Mouse (Mus musculus): ENCODE results near the gene Tab3.

Gene Tab3

GRCm38 (mm10) chrX:85573532-85574181, at the start of gene Tab3:
Tab3 (plus strand) TSS chrX:85574022.
- peak; percentile 75 for DNase-seq (ENCODE audit: low spot score)

- DNase-seq (ENCODE audit: low spot score), result no peak
Measured at GRCm38 (mm10) chrX:85525545-85525944, 48.3 kb upstream of the Tab3 start.

- no peak for DNase-seq (ENCODE audit: low spot score)
Measured at GRCm38 (mm10) chrX:85526263-85527019, 47.4 kb upstream of the Tab3 start.

- no peak for DNase-seq (ENCODE audit: low spot score)
Measured at GRCm38 (mm10) chrX:85558931-85559330, 14.9 kb upstream of the Tab3 start.

DNA sequence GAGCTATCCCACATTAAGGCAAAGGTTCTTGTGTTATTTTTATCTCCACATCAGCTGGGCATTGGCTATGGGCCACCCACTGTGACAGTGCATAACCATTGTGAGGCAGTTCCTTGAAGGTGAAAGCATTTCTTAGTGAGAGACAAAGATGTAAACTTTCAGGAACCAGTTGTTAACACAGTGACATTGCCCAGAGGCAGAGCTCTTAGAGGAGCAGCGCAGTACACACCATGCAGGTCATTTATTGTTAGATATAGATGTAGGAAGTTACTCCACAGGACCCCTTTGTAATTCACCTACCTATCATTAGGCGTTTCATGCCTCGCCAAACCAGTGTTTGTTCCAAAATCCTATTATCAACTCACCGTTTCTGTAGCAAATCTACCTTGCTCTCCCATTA, 7.6 kb upstream of the Tab3 start:
- no peak for DNase-seq (ENCODE audit: low spot score)

- DNase-seq (ENCODE audit: low spot score), result no peak
Measured at GRCm38 (mm10) chrX:85574182-85574541, 340 bp downstream of the Tab3 start.

GRCm38 (mm10) chrX:85576310-85576709, 2.5 kb downstream of the Tab3 start:
- no peak for DNase-seq (ENCODE audit: low spot score)

GRCm38 (mm10) chrX:85580768-85581167, 6.9 kb downstream of the Tab3 start:
- no peak for DNase-seq (ENCODE audit: low spot score)

GRCm38 (mm10) chrX:85582517-85582916, 8.7 kb downstream of the Tab3 start:
- no peak for DNase-seq (ENCODE audit: low spot score)

DNA sequence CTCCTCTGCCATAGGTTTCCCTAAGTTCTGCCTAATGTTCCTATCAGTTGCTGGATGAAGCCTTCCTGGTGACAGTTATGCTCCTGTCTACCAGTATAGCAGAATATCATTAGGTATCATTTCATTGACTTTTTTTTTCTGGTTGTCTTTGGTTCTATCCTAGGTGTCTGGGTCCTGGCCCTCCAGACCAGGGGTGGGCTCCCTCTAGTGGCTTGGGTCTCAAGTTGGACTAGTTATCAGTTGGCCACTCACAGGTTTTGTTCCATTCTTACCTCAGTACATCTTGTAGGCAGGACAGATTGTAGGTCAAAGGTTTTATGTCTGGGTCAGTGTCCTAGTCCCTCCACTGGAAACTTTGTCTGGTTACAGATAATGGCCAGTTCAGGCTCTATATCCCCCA, 11.8 kb downstream of the Tab3 start:
- DNase-seq (ENCODE audit: low spot score), result no peak

DNA sequence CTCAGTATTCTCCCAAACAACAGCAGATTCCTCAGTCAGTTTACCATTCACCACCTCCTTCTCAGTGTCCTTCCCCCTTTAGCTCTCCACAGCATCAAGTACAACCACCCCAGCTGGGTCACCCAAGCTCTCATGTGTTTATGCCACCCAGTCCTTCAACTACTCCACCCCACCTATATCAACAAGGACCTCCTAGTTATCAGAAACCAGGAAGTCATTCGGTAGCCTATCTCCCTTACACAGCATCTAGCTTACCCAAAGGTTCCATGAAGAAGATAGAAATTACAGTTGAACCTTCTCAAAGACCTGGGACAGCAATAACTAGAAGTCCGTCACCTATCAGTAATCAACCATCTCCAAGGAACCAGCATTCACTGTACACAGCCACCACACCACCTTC, 40.9 kb downstream of the Tab3 start:
- DNase-seq (ENCODE audit: low spot score), result no peak

- peak; percentile 20 for DNase-seq (ENCODE audit: low spot score)
Measured at GRCm38 (mm10) chrX:85646204-85646777, 72.5 kb downstream of the Tab3 start.

GRCm38 (mm10) chrX:85676808-85677207, 103.0 kb downstream of the Tab3 start:
- DNase-seq (ENCODE audit: low spot score), result peak; percentile 39

- DNase-seq (ENCODE audit: low spot score), result no peak
Measured at GRCm38 (mm10) chrX:85682125-85682524, 108.3 kb downstream of the Tab3 start.

DNA sequence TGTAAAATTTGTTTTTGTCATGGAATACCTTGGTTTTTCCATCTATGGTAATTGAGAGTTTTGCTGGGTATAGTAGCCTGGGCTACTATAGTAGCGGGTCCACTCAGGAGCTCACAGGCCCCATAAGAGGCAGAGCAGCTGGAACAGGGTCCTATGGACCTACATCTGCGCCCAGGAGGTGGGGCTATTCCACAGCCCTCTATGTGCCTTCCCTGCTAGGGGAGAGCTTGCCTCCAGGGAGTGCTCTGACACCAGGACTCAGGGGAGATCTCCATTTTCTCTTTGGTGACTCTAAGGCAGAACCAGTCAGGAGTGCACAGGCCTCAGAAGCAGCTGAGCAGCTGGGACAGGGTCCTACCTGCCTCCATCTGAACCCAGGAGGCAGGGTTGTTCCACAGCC, 109.9 kb downstream of the Tab3 start:
- DNase-seq (ENCODE audit: low spot score), result no peak
